Mouse (Mus musculus): Measurements from ENCODE around the gene Mfng. TPM values are rescaled to one million over a fixed set of nuclear protein-coding genes. Genes with fewer than 3 reads are reported as not detected.

Mfng gene
- polyA plus RNA-seq, 1 experiment, result 97.5 TPM

GRCm38 (mm10) chr15:78711935-78712334, 61.3 kb downstream of the Mfng start:
- Histone ChIP-seq H3K27ac (ENCODE audit: control insufficient read depth, insufficient read depth, low read length) (no peak overlapping the region), H3K4me1 (replicated peaks; ENCODE audit: control insufficient read depth, insufficient read depth, low read length) (peaks cover 43% of the 10 kb centered on the region), H3K36me3 (ENCODE audit: control insufficient read depth, insufficient read depth, low read length) (no peaks in the 10 kb centered on the region), H3K27me3 (ENCODE audit: control insufficient read depth, insufficient read depth, low read length) (no peaks in the 10 kb centered on the region; the same call in 1 of the 2 replicates), H3K4me3 (ENCODE audit: control insufficient read depth, insufficient read depth, low read length) (no peak overlapping the region)
- no peak for DNase-seq
- 74% methylated on average over 7 of the region's 7 CpGs for WGBS
- TF ChIP-seq POLR2A (IDR thresholded peaks at IDR 0.05; ENCODE audit: control insufficient read depth, extremely low read depth, insufficient read depth, low read length, poor library complexity), result no peak
- TF ChIP-seq CTCF (IDR thresholded peaks at IDR 0.05; ENCODE audit: borderline replicate concordance, control insufficient read depth, extremely low read depth, insufficient read depth, low read length, poor library complexity), result no peak

DNA sequence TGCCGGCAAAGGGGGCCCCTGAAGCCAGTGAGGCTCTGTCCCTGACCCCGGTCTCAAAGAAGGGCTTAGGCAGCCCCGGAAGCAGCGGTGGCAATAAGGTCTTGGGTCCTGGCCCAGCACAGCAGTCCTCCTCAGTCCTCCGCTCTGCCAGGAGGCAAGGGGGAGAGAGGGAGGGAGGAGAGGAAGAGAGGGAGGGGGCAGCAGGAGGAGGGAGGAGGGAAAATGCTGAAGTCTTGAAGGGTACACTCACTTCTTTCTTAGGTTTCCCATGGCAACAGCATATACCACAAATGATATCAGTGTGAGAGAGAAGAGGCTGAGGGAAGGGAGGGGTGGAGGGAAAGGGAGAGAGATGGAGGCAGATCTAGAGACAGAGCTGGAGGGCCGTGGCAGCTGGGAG, 62.6 kb downstream of the Mfng start:
- no peaks in the 10 kb centered on the region for H3K36me3 ChIP-seq (ENCODE audit: control insufficient read depth, insufficient read depth, low read length)
- no peak overlapping the region for H3K4me3 ChIP-seq (ENCODE audit: control insufficient read depth, insufficient read depth, low read length)
- H3K4me1 ChIP-seq (replicated peaks; ENCODE audit: control insufficient read depth, insufficient read depth, low read length), result peaks cover 30% of the 10 kb centered on the region
- DNase-seq, result no peak
- H3K27me3 ChIP-seq (ENCODE audit: control insufficient read depth, insufficient read depth, low read length), result no peaks in the 10 kb centered on the region
- 54% methylated on average over 6 of the region's 6 CpGs for WGBS
- no peak overlapping the region for H3K27ac ChIP-seq (ENCODE audit: control insufficient read depth, insufficient read depth, low read length)
- TF ChIP-seq POLR2A (IDR thresholded peaks at IDR 0.05; ENCODE audit: control insufficient read depth, extremely low read depth, insufficient read depth, low read length, poor library complexity), result no peak
- TF ChIP-seq CTCF (IDR thresholded peaks at IDR 0.05; ENCODE audit: borderline replicate concordance, control insufficient read depth, extremely low read depth, insufficient read depth, low read length, poor library complexity), result no peak

GRCm38 (mm10) chr15:78709767-78710166, 63.5 kb downstream of the Mfng start:
- no peak overlapping the region for H3K4me3 ChIP-seq (ENCODE audit: control insufficient read depth, insufficient read depth, low read length)
- H3K4me1 ChIP-seq (replicated peaks; ENCODE audit: control insufficient read depth, insufficient read depth, low read length), result peaks cover 24% of the 10 kb centered on the region
- no peaks in the 10 kb centered on the region for H3K27me3 ChIP-seq (ENCODE audit: control insufficient read depth, insufficient read depth, low read length)
- no peak for DNase-seq
- 52% methylated on average over 7 of the region's 7 CpGs for WGBS
- no peak for TF ChIP-seq POLR2A (IDR thresholded peaks at IDR 0.05; ENCODE audit: control insufficient read depth, extremely low read depth, insufficient read depth, low read length, poor library complexity)
- TF ChIP-seq CTCF (IDR thresholded peaks at IDR 0.05; ENCODE audit: borderline replicate concordance, control insufficient read depth, extremely low read depth, insufficient read depth, low read length, poor library complexity), result no peak
- no peak overlapping the region for H3K27ac ChIP-seq (ENCODE audit: control insufficient read depth, insufficient read depth, low read length)
- no peaks in the 10 kb centered on the region for H3K36me3 ChIP-seq (ENCODE audit: control insufficient read depth, insufficient read depth, low read length)

- no peak for TF ChIP-seq POLR2A (IDR thresholded peaks at IDR 0.05; ENCODE audit: control insufficient read depth, extremely low read depth, insufficient read depth, low read length, poor library complexity)
- TF ChIP-seq CTCF (IDR thresholded peaks at IDR 0.05; ENCODE audit: borderline replicate concordance, control insufficient read depth, extremely low read depth, insufficient read depth, low read length, poor library complexity), result no peak
- peaks cover 17% of the 10 kb centered on the region for H3K4me1 ChIP-seq (replicated peaks; ENCODE audit: control insufficient read depth, insufficient read depth, low read length)
- DNase-seq, result no peak
- H3K4me3 ChIP-seq (ENCODE audit: control insufficient read depth, insufficient read depth, low read length), result no peak overlapping the region
- 67% methylated on average over 3 of the region's 3 CpGs for WGBS
- no peaks in the 10 kb centered on the region for H3K36me3 ChIP-seq (ENCODE audit: control insufficient read depth, insufficient read depth, low read length)
- no peaks in the 10 kb centered on the region for H3K27me3 ChIP-seq (ENCODE audit: control insufficient read depth, insufficient read depth, low read length)
- no peak overlapping the region for H3K27ac ChIP-seq (ENCODE audit: control insufficient read depth, insufficient read depth, low read length)
Measured at GRCm38 (mm10) chr15:78706630-78707029, 66.6 kb downstream of the Mfng start.

Other genes with a start within 250 kb of the Mfng start
- gene C1qtnf6, start 242.1 kb downstream of the Mfng start, polyA plus RNA-seq (2012; rRNA removed), result 12.5 and 13.5 TPM in 2 replicates
- gene Sstr3, start 228.8 kb downstream of the Mfng start, polyA plus RNA-seq (2012; rRNA removed), result 1.6 and 2.2 TPM in 2 replicates
- gene Rac2, start 200.7 kb downstream of the Mfng start, polyA plus RNA-seq (2012; rRNA removed), result 1,833 and 1,914 TPM in 2 replicates
- gene Cyth4, start 176.4 kb downstream of the Mfng start, polyA plus RNA-seq (2012; rRNA removed), result 81.1 and 83.6 TPM in 2 replicates
- gene Elfn2, start 54.7 kb downstream of the Mfng start, polyA plus RNA-seq (2012; rRNA removed), result 4.7 and 8.4 TPM in 2 replicates
- 12.6 and 13.0 TPM in 2 replicates for gene Card10, start 29.6 kb upstream of the Mfng start, polyA plus RNA-seq (2012; rRNA removed)
- 8.1 and 12.5 TPM in 2 replicates for gene Cdc42ep1, start 69.1 kb upstream of the Mfng start, polyA plus RNA-seq (2012; rRNA removed)
- 2.9 and 4.8 TPM in 2 replicates for gene Lgals2, start 82.1 kb upstream of the Mfng start, polyA plus RNA-seq (2012; rRNA removed)
- 137 and 155 TPM in 2 replicates for gene Gga1, start 103.7 kb upstream of the Mfng start, polyA plus RNA-seq (2012; rRNA removed)
- 0.08 and 0.14 TPM in 2 replicates for gene Gm49510, start 126.2 kb upstream of the Mfng start, polyA plus RNA-seq (2012; rRNA removed)
- 371 and 412 TPM in 2 replicates for gene Sh3bp1, start 126.3 kb upstream of the Mfng start, polyA plus RNA-seq (2012; rRNA removed)
- 72.0 and 94.8 TPM in 2 replicates for gene Pdxp, start 140.4 kb upstream of the Mfng start, polyA plus RNA-seq (2012; rRNA removed)
- 359 and 428 TPM in 2 replicates for gene Lgals1, start 153.2 kb upstream of the Mfng start, polyA plus RNA-seq (2012; rRNA removed)
- 26.8 and 27.9 TPM in 2 replicates for gene Nol12, start 161.5 kb upstream of the Mfng start, polyA plus RNA-seq (2012; rRNA removed)
- 52.2 and 70.7 TPM in 2 replicates for gene Triobp, start 174.2 kb upstream of the Mfng start, polyA plus RNA-seq (2012; rRNA removed)